Mouse (Mus musculus) frontal cortex, postnatal 14 days (tissue): ENCODE measurements around the gene Nkain2.
"Not testable (repeated sequence)": the region's sequence is repeated elsewhere in the genome, so short reads cannot be mapped to it uniquely, and the experiment has no call there.

ENCODE experiments used
- DNase-seq, 2 experiments: peaks; one replicate each; pipeline ENCODE4 v3.0.0; 2022; ENCODE audit warnings: low spot score in 2 of 2

Nkain2 gene

GRCm38 (mm10) chr10:32058251-32058650 is 832.0 kb downstream of the Nkain2 start:
- DNase-seq: no peak

GRCm38 (mm10) chr10:32052546-32053295 is 837.5 kb downstream of the Nkain2 start:
- DNase-seq: no peak

- no peak for DNase-seq
Observed at GRCm38 (mm10) chr10:32052045-32052444, 838.2 kb downstream of the Nkain2 start.

GRCm38 (mm10) chr10:32029996-32030395 is 860.3 kb downstream of the Nkain2 start:
- no peak for DNase-seq

- no peak for DNase-seq
Observed at GRCm38 (mm10) chr10:32018385-32018784, 871.9 kb downstream of the Nkain2 start.

GRCm38 (mm10) chr10:32001216-32001753 is 889.0 kb downstream of the Nkain2 start:
- no peak for DNase-seq

- DNase-seq: no peak
Observed at GRCm38 (mm10) chr10:31993205-31993604, 897.1 kb downstream of the Nkain2 start.

GRCm38 (mm10) chr10:31978387-31978786 is 911.9 kb downstream of the Nkain2 start:
- no peak for DNase-seq

- DNase-seq: no peak
Observed at GRCm38 (mm10) chr10:31947178-31947726, 943.0 kb downstream of the Nkain2 start.

GRCm38 (mm10) chr10:31931961-31932360 is 958.3 kb downstream of the Nkain2 start:
- no peak for DNase-seq

- DNase-seq: no peak
Observed at GRCm38 (mm10) chr10:31927657-31928056, 962.6 kb downstream of the Nkain2 start.

GRCm38 (mm10) chr10:31920901-31921300 is 969.4 kb downstream of the Nkain2 start:
- DNase-seq: not testable (repeated sequence)

GRCm38 (mm10) chr10:31907488-31907887 is 982.8 kb downstream of the Nkain2 start:
- no peak for DNase-seq

GRCm38 (mm10) chr10:31899501-31899900 is 990.8 kb downstream of the Nkain2 start:
- no peak for DNase-seq

- no peak for DNase-seq
Observed at GRCm38 (mm10) chr10:31873323-31873895, 1016.9 kb downstream of the Nkain2 start.

- DNase-seq: no peak
Observed at GRCm38 (mm10) chr10:31868275-31868674, 1022.0 kb downstream of the Nkain2 start.

- no peak for DNase-seq
Observed at GRCm38 (mm10) chr10:31827041-31827440, 1063.2 kb downstream of the Nkain2 start.

GRCm38 (mm10) chr10:31812543-31812942 is 1077.7 kb downstream of the Nkain2 start:
- no peak for DNase-seq

- peak; percentile 12 to 51 for DNase-seq
Observed at GRCm38 (mm10) chr10:31742443-31743057, 1147.7 kb downstream of the Nkain2 start.

- DNase-seq: no peak
Observed at GRCm38 (mm10) chr10:31728036-31728435, 1162.2 kb downstream of the Nkain2 start.

- no peak for DNase-seq
Observed at GRCm38 (mm10) chr10:31647270-31647669, 1243.0 kb downstream of the Nkain2 start.

- no peak for DNase-seq
Observed at GRCm38 (mm10) chr10:31646083-31646482, 1244.2 kb downstream of the Nkain2 start.
